Mouse (Mus musculus) limb, embryonic 15.5 days (tissue): Measurements from ENCODE around the gene Tmem220. TPM values are rescaled to one million over a fixed set of nuclear protein-coding genes. Genes with fewer than 3 reads are reported as not detected.
A peak's percentile ranks its signal among the peaks of the same experiment; 100 is the strongest.

Experiments
- ATAC-seq: fragments of 200-750 bp; cut with Nextera tagmentation; 2 replicates; pipeline ENCODE4 v1.8.0; 2017; ENCODE audit warnings: low read depth, moderate TSS enrichment; ENCODE audit not compliant: insufficient number of reproducible peaks, low FRiP score, low TSS enrichment
- H3K27ac ChIP-seq: fragments of 300-500 bp; sonication (generic); 2 replicates; pipeline ENCODE4 v1.5.1; 2015; ENCODE audit warnings: moderate library complexity, mild to moderate bottlenecking, inconsistent platforms
- H3K27me3 ChIP-seq: fragments of 300-500 bp; sonication (generic); 2 replicates; pipeline ENCODE4 v1.6.1; 2015; ENCODE audit warnings: inconsistent platforms
- H3K36me3 ChIP-seq: fragments of 300-500 bp; sonication (generic); 2 replicates; pipeline ENCODE4 v1.6.1; 2015; ENCODE audit warnings: inconsistent platforms
- H3K4me1 ChIP-seq: fragments of 300-500 bp; sonication (generic); 2 replicates; pipeline ENCODE4 v1.6.1; 2015; ENCODE audit warnings: inconsistent platforms
- H3K4me2 ChIP-seq: fragments of 300-500 bp; sonication (generic); 2 replicates; pipeline ENCODE4 v1.6.1; 2015; ENCODE audit warnings: mild to moderate bottlenecking, inconsistent platforms
- H3K4me3 ChIP-seq: fragments of 300-500 bp; sonication (generic); 2 replicates; pipeline ENCODE4 v1.5.1; 2015; ENCODE audit warnings: mild to moderate bottlenecking, inconsistent platforms
- H3K9ac ChIP-seq: fragments of 300-500 bp; sonication (generic); 2 replicates; pipeline ENCODE4 v1.6.1; 2015; ENCODE audit warnings: inconsistent platforms
- H3K9me3 ChIP-seq: fragments of 300-500 bp; sonication (generic); 2 replicates; pipeline ENCODE4 v1.6.1; 2016; ENCODE audit warnings: inconsistent platforms
- WGBS: fragments of 180-500 bp; shearing (Covaris S2); methylation state at CpG from one replicate; pipeline ENCODE4 v1.1.7; 2015; 5-methylcytosine and 5-hydroxymethylcytosine counted together
- polyA plus RNA-seq: library from polyadenylated mRNA; unstranded; fragments of >200 nt; fragmentation: Nextera tagmentation; extraction: Ambion mirVana; gene quantifications from 2 replicates; pipeline ENCODE4 v1.2.1, GENCODE M21; 2015

Gene Tmem220
- polyA plus RNA-seq, 1 experiment from 2014 or later: 1.1 TPM

GRCm38 (mm10) chr11:67076781-67077180, 51.8 kb downstream of the Tmem220 start:
- H3K36me3 ChIP-seq: no peaks in the 10 kb centered on the region
- 87% methylated on average over 5 of the region's 5 CpGs for WGBS
- H3K9ac ChIP-seq: no peak overlapping the region
- H3K27ac ChIP-seq: no peak overlapping the region
- H3K4me2 ChIP-seq: no peak overlapping the region
- H3K9me3 ChIP-seq: no peaks in the 10 kb centered on the region
- no peak for ATAC-seq
- no peaks in the 10 kb centered on the region; the same call in 1 of the 2 replicates for H3K27me3 ChIP-seq
- H3K4me3 ChIP-seq: no peak overlapping the region
- no peaks in the 10 kb centered on the region for H3K4me1 ChIP-seq

GRCm38 (mm10) chr11:67077435-67077834, 52.5 kb downstream of the Tmem220 start:
- Histone ChIP-seq H3K27me3 (no peaks in the 10 kb centered on the region; the same call in 1 of the 2 replicates), H3K4me1 (no peaks in the 10 kb centered on the region), H3K9ac (no peak overlapping the region), H3K36me3 (no peaks in the 10 kb centered on the region), H3K4me3 (no peak overlapping the region), H3K27ac (peak overlapping the region; percentile 33; the same call in 1 of the 2 replicates), H3K4me2 (no peak overlapping the region), H3K9me3 (no peaks in the 10 kb centered on the region)
- no peak for ATAC-seq
- 47% methylated on average over 3 of the region's 3 CpGs for WGBS

- no peaks in the 10 kb centered on the region for H3K4me1 ChIP-seq
- ATAC-seq: no peak
- 0 out of 2 replicates have a peak within 1 kb of the TSS, but pooled peaks have one; percentile 3 for H3K4me3 ChIP-seq
- 84% methylated on average over 5 of the region's 5 CpGs for WGBS
- H3K4me2 ChIP-seq: no peak within 1 kb of the TSS
- H3K36me3 ChIP-seq: no peaks in the 10 kb centered on the region
- H3K9me3 ChIP-seq: no peaks in the 10 kb centered on the region
- no peak within 1 kb of the TSS for H3K9ac ChIP-seq
- H3K27ac ChIP-seq: peak within 1 kb of the TSS; percentile 33; the same call in 1 of the 2 replicates
- H3K27me3 ChIP-seq: peaks cover 3% of the 10 kb centered on the region
Measured at GRCm38 (mm10) chr11:67078000-67078399, 53.0 kb downstream of the Tmem220 start, which contains the start of gene Myh3. Myh3 (plus strand) TSS chr11:67078300.

GRCm38 (mm10) chr11:67078888-67079287, 53.9 kb downstream of the Tmem220 start:
- H3K27ac ChIP-seq: no peak overlapping the region
- H3K9me3 ChIP-seq: no peaks in the 10 kb centered on the region
- H3K4me1 ChIP-seq: no peaks in the 10 kb centered on the region
- H3K36me3 ChIP-seq: no peaks in the 10 kb centered on the region
- H3K4me3 ChIP-seq: 0 out of 2 replicates have a peak overlapping the region, but pooled peaks have one; percentile 3
- no peak for ATAC-seq
- H3K27me3 ChIP-seq: peaks cover 8% of the 10 kb centered on the region
- no peak overlapping the region for H3K4me2 ChIP-seq
- WGBS: 84% methylated on average over 6 of the region's 6 CpGs
- no peak overlapping the region for H3K9ac ChIP-seq

- 74% methylated on average over 11 of the region's 11 CpGs for WGBS
- H3K36me3 ChIP-seq: no peaks in the 10 kb centered on the region
- H3K27me3 ChIP-seq: peaks cover 17% of the 10 kb centered on the region
- H3K4me3 ChIP-seq: 0 out of 2 replicates have a peak overlapping the region, but pooled peaks have one; percentile 1
- no peak overlapping the region for H3K9ac ChIP-seq
- H3K27ac ChIP-seq: no peak overlapping the region
- no peak overlapping the region for H3K4me2 ChIP-seq
- no peak for ATAC-seq
- no peaks in the 10 kb centered on the region for H3K9me3 ChIP-seq
- H3K4me1 ChIP-seq: no peaks in the 10 kb centered on the region
Measured at GRCm38 (mm10) chr11:67079740-67080139, 54.8 kb downstream of the Tmem220 start.

- WGBS: 12% methylated on average over 3 of the region's 3 CpGs
- ATAC-seq: no peak
- H3K4me3 ChIP-seq: 0 out of 2 replicates have a peak overlapping the region, but pooled peaks have one; percentile 1
Measured at GRCm38 (mm10) chr11:67080168-67080567, 55.2 kb downstream of the Tmem220 start.

GRCm38 (mm10) chr11:67081125-67081649, 56.2 kb downstream of the Tmem220 start:
- no peak overlapping the region for H3K27ac ChIP-seq
- H3K27me3 ChIP-seq: peaks cover 20% of the 10 kb centered on the region
- WGBS: 6% methylated on average over 11 of the region's 11 CpGs
- H3K4me1 ChIP-seq: no peaks in the 10 kb centered on the region
- H3K36me3 ChIP-seq: no peaks in the 10 kb centered on the region
- H3K4me2 ChIP-seq: no peak overlapping the region
- no peaks in the 10 kb centered on the region for H3K9me3 ChIP-seq
- ATAC-seq: no peak
- H3K9ac ChIP-seq: no peak overlapping the region
- H3K4me3 ChIP-seq: no peak overlapping the region

More at GRCm38 (mm10) chr11:67080168-67080567, 55.2 kb downstream of the Tmem220 start:
- Histone ChIP-seq H3K27ac (no peak overlapping the region), H3K9ac (no peak overlapping the region), H3K27me3 (peaks cover 20% of the 10 kb centered on the region), H3K4me1 (no peaks in the 10 kb centered on the region), H3K9me3 (no peaks in the 10 kb centered on the region), H3K4me2 (no peak overlapping the region), H3K36me3 (no peaks in the 10 kb centered on the region)

GRCm38 (mm10) chr11:67082188-67082587, 57.2 kb downstream of the Tmem220 start:
- no peaks in the 10 kb centered on the region for H3K4me1 ChIP-seq
- no peak overlapping the region for H3K4me2 ChIP-seq
- H3K27ac ChIP-seq: no peak overlapping the region
- ATAC-seq: no peak
- H3K9me3 ChIP-seq: no peaks in the 10 kb centered on the region
- H3K4me3 ChIP-seq: no peak overlapping the region
- WGBS: 83% methylated on average over 7 of the region's 7 CpGs
- H3K36me3 ChIP-seq: no peaks in the 10 kb centered on the region
- H3K27me3 ChIP-seq: peaks cover 23% of the 10 kb centered on the region
- H3K9ac ChIP-seq: no peak overlapping the region

- Histone ChIP-seq H3K27ac (no peak overlapping the region), H3K27me3 (peaks cover 23% of the 10 kb centered on the region), H3K9me3 (no peaks in the 10 kb centered on the region), H3K4me1 (no peaks in the 10 kb centered on the region), H3K9ac (no peak overlapping the region), H3K36me3 (no peaks in the 10 kb centered on the region), H3K4me2 (no peak overlapping the region), H3K4me3 (no peak overlapping the region)
- no peak for ATAC-seq
- 83% methylated on average over 13 of the region's 13 CpGs for WGBS
Measured at GRCm38 (mm10) chr11:67082793-67083192, 57.8 kb downstream of the Tmem220 start.

GRCm38 (mm10) chr11:67083239-67083638, 58.3 kb downstream of the Tmem220 start:
- ATAC-seq: no peak
- no peak overlapping the region for H3K4me3 ChIP-seq
- no peaks in the 10 kb centered on the region for H3K36me3 ChIP-seq
- H3K4me1 ChIP-seq: no peaks in the 10 kb centered on the region
- no peak overlapping the region for H3K27ac ChIP-seq
- H3K4me2 ChIP-seq: no peak overlapping the region
- no peaks in the 10 kb centered on the region for H3K9me3 ChIP-seq
- H3K27me3 ChIP-seq: peaks cover 23% of the 10 kb centered on the region
- WGBS: 62% methylated on average over 6 of the region's 6 CpGs
- H3K9ac ChIP-seq: no peak overlapping the region

- no peak overlapping the region for H3K4me3 ChIP-seq
Measured at GRCm38 (mm10) chr11:67083712-67084340, 58.9 kb downstream of the Tmem220 start.

More at GRCm38 (mm10) chr11:67083712-67084340, 58.9 kb downstream of the Tmem220 start:
- no peak overlapping the region for H3K9ac ChIP-seq
- no peak overlapping the region for H3K27ac ChIP-seq
- no peaks in the 10 kb centered on the region for H3K36me3 ChIP-seq
- 47% methylated on average over 32 of the region's 32 CpGs for WGBS
- H3K9me3 ChIP-seq: no peaks in the 10 kb centered on the region
- no peak overlapping the region for H3K4me2 ChIP-seq
- no peak for ATAC-seq
- H3K27me3 ChIP-seq: peaks cover 23% of the 10 kb centered on the region
- H3K4me1 ChIP-seq: no peaks in the 10 kb centered on the region
